8 mouse cellular contexts compared by ENCODE assay signal in genomic region chr17:85688236-85688910, GRCm38 (mm10). TPM values are rescaled to one million over a fixed set of nuclear protein-coding genes. Genes with fewer than 3 reads are reported as not detected.
DNase-seq lines count a peak whose midpoint lies in the region; ATAC-seq and TF ChIP-seq lines count a peak whose summit lies in the region.

Gene Six2 (minus strand): TSS chr17:85688274.

- peaks cover 57% of the 10 kb centered on the region for H3K27me3 ChIP-seq in hindbrain, embryonic 16.5 days (replicated peaks; ENCODE audit: control insufficient read depth, insufficient read depth, low read length)
- H3K27me3 ChIP-seq in lung, embryonic 16.5 days (ENCODE audit: control insufficient read depth, insufficient read depth, low read depth, low read length) = peaks cover 96% of the 10 kb centered on the region
- peaks cover 94% of the 10 kb centered on the region for H3K27me3 ChIP-seq in stomach, embryonic 15.5 days (replicated peaks)

- TF ChIP-seq CTCF in gastrocnemius, adult 2 months (IDR thresholded peaks at IDR 0.05) = no peak

- H3K27ac ChIP-seq in gastrocnemius, adult 2 months = peak within 1 kb of the TSS; percentile 84
- H3K27ac ChIP-seq in hindbrain, embryonic 16.5 days (ENCODE audit: low read depth, low read length) = no peak within 1 kb of the TSS
- H3K27ac ChIP-seq in lung, embryonic 16.5 days (ENCODE audit: low read length) = no peak within 1 kb of the TSS
- peak within 1 kb of the TSS; percentile 84 for H3K27ac ChIP-seq in stomach, embryonic 15.5 days

- peak; percentile 71 for ATAC-seq in hindbrain, embryonic 16.5 days
- peak; percentile 91 for ATAC-seq in lung, embryonic 16.5 days (ENCODE audit: low read depth)
- peak; percentile 93 for ATAC-seq in stomach, embryonic 15.5 days (ENCODE audit: insufficient read depth, low FRiP score, low read depth)
- no peak for ATAC-seq in frontal cortex, adult (ENCODE audit: low TSS enrichment)
- no peak for ATAC-seq in monocyte, adult 5-6 weeks (replicated peaks; ENCODE audit: insufficient number of reproducible peaks, low FRiP score, low TSS enrichment, poor library complexity, severe bottlenecking)

- no peak within 1 kb of the TSS for H3K9ac ChIP-seq in hindbrain, embryonic 16.5 days (ENCODE audit: low read depth, low read length)
- peak within 1 kb of the TSS; percentile 32; the same call in 1 of the 2 replicates for H3K9ac ChIP-seq in lung, embryonic 16.5 days (ENCODE audit: low read length)
- peak within 1 kb of the TSS; percentile 50 for H3K9ac ChIP-seq in stomach, embryonic 15.5 days

- WGBS in hindbrain, embryonic 16.5 days = under 1% methylated on average over 54 of the region's 55 CpGs
- WGBS in lung, embryonic 16.5 days = under 1% methylated on average over 54 of the region's 55 CpGs
- under 1% methylated on average over 55 of the region's 55 CpGs for whole genome bisulfite sequencing in stomach, embryonic 15.5 days

- H3K4me1 ChIP-seq in hindbrain, embryonic 16.5 days (ENCODE audit: control insufficient read depth, insufficient read depth, low read depth, low read length) = peaks cover 9% of the 10 kb centered on the region
- H3K4me1 ChIP-seq in lung, embryonic 16.5 days (replicated peaks; ENCODE audit: control insufficient read depth, insufficient read depth, low read length) = peaks cover 19% of the 10 kb centered on the region
- H3K4me1 ChIP-seq in stomach, embryonic 15.5 days = peaks cover 21% of the 10 kb centered on the region

- no peaks in the 10 kb centered on the region for H3K9me3 ChIP-seq in hindbrain, embryonic 16.5 days (ENCODE audit: control insufficient read depth, low read length)
- H3K9me3 ChIP-seq in lung, embryonic 16.5 days (ENCODE audit: control insufficient read depth, low read length) = no peaks in the 10 kb centered on the region
- no peaks in the 10 kb centered on the region for H3K9me3 ChIP-seq in stomach, embryonic 15.5 days

- H3K4me2 ChIP-seq in hindbrain, embryonic 16.5 days (ENCODE audit: low read length) = peak within 1 kb of the TSS; percentile 61
- peak within 1 kb of the TSS; percentile 87 for H3K4me2 ChIP-seq in lung, embryonic 16.5 days (ENCODE audit: low read depth, low read length)
- H3K4me2 ChIP-seq in stomach, embryonic 15.5 days = peak within 1 kb of the TSS; percentile 88

- DNase-seq in urinary bladder, postnatal 14 days (ENCODE audit: low spot score) = peak; percentile 41
- DNase-seq in urinary bladder, postnatal 36 days (ENCODE audit: low spot score in 2 of 2) = no peak
- peak; percentile 92 for DNase-seq in gastrocnemius, adult 2 months

- peak within 1 kb of the TSS; percentile 83 for H3K4me3 ChIP-seq in gastrocnemius, adult 2 months
- H3K4me3 ChIP-seq in hindbrain, embryonic 16.5 days (ENCODE audit: low read length) = peak within 1 kb of the TSS; percentile 41
- peak within 1 kb of the TSS; percentile 51 for H3K4me3 ChIP-seq in lung, embryonic 16.5 days (ENCODE audit: low read length)
- peak within 1 kb of the TSS; percentile 52 for H3K4me3 ChIP-seq in stomach, embryonic 15.5 days (replicated peaks)

- intact Hi-C loops in gastrocnemius, adult 2 months (cut with DNase I) = loop anchor here (10.0 kb wide), 1 partner anchor 346 kb away; no protein-coding TSS in a partner anchor

- H3K36me3 ChIP-seq in hindbrain, embryonic 16.5 days (ENCODE audit: control insufficient read depth, insufficient read depth, low read length) = no peaks in the 10 kb centered on the region
- H3K36me3 ChIP-seq in lung, embryonic 16.5 days (ENCODE audit: control insufficient read depth, insufficient read depth, low read length) = no peaks in the 10 kb centered on the region
- no peaks in the 10 kb centered on the region for H3K36me3 ChIP-seq in stomach, embryonic 15.5 days

RNA-seq across cellular contexts. Expression of gene Six2, which starts in this region (rescaled TPM):
- 10 to 100 TPM; 10.6 to 29.0 TPM for total RNA-seq in gastrocnemius, adult 2 months (2021)
- polyA plus RNA-seq in hindbrain, embryonic 16.5 days (2015; fragmentation: Nextera tagmentation; extraction: Ambion mirVana) = 0.36 and 0.51 TPM in 2 replicates
- polyA plus RNA-seq in lung, embryonic 16.5 days (2015; fragmentation: Nextera tagmentation; extraction: Ambion mirVana) = 0.06 and 0.19 TPM in 2 replicates
- polyA plus RNA-seq in stomach, embryonic 15.5 days (2015; fragmentation: Nextera tagmentation; extraction: Ambion mirVana) = 6.9 and 13.9 TPM in 2 replicates
- total RNA-seq in monocyte, adult 5-6 weeks (2017) = not detected in 3 replicates

Comparison
In these comparisons a context has a peak if more than half of its experiments do, and no peak if none do; other contexts are left out.
1. RNA of gene Six2 (total RNA-seq): 10.6 to 29.0 TPM in gastrocnemius, adult 2 months; not detected in monocyte, adult 5-6 weeks; every median in the first group is over 10 times any median in the second.
2. DNase-seq: peak in urinary bladder, postnatal 14 days (single experiment) and gastrocnemius, adult 2 months (single experiment); none in urinary bladder, postnatal 36 days (0 of 2).
3. Peak in ATAC-seq, H3K4me3 ChIP-seq and H3K4me2 ChIP-seq in hindbrain, embryonic 16.5 days; RNA of the gene not detected or under 1 TPM.
4. Peak in ATAC-seq, H3K4me3 ChIP-seq, H3K9ac ChIP-seq and H3K4me2 ChIP-seq in lung, embryonic 16.5 days; RNA of the gene not detected or under 1 TPM.
5. H3K27ac ChIP-seq: peak in gastrocnemius, adult 2 months (single experiment) and stomach, embryonic 15.5 days (single experiment); none in hindbrain, embryonic 16.5 days (single experiment) and lung, embryonic 16.5 days (single experiment).
6. Peak in every context shown above with its lines, with median percentiles within 50 percentile points of each other: H3K4me3 ChIP-seq and H3K4me2 ChIP-seq.